Mouse (Mus musculus) bone marrow macrophage, adult 2 months (primary cell): Measurements from ENCODE around the gene Slc25a22.

ENCODE experiments used
- CTCF ChIP-seq: IDR thresholded peaks from 2 replicates; pipeline ENCODE4 v1.5.1; 2012; ENCODE audit warnings: low read depth, mild to moderate bottlenecking, low read length, moderate library complexity
- POLR2A ChIP-seq: IDR thresholded peaks from 2 replicates; pipeline ENCODE4 v1.6.1; 2012; ENCODE audit warnings: mild to moderate bottlenecking, low read depth, low read length, borderline replicate concordance

DNA sequence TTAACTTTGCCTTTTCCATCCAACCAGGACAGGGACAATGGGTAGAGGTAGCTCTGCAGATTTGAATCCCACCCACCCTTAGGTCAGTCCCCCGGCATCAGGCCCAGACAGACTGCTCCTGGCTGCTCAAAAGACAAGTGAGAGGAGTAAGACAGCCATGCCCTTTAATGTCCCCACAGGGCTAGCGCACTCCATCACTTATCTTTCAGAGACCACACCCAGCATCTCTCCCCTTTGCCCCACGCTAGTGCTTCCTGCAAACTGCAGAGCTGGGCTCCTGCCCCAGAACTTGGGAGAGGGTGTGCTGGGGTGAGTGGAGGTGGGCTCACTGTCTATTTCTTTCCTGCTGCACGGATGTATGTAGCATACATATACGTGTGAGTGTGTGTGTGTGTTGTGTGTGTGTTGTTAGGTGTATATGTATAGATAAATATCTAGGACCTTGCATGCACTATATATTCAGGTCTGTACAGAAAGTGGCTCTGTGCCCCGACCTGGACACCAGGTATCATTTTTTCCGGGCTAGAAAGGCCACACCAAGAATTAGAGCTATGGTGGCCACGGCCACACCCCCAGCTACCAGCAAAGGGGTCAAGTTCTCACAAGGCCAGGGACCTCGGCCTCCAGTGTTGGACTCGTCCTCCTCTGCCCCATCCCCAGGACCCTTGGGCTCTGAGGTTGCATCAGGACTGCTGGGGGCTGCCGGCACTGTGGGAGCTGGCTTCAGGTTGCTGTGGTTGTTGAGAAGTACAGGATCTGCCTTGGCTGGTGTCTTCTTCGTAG is 10.6 kb downstream of the Slc25a22 start:
- TF ChIP-seq CTCF (no peak), POLR2A (no peak)
